In the genomic region with DNA sequence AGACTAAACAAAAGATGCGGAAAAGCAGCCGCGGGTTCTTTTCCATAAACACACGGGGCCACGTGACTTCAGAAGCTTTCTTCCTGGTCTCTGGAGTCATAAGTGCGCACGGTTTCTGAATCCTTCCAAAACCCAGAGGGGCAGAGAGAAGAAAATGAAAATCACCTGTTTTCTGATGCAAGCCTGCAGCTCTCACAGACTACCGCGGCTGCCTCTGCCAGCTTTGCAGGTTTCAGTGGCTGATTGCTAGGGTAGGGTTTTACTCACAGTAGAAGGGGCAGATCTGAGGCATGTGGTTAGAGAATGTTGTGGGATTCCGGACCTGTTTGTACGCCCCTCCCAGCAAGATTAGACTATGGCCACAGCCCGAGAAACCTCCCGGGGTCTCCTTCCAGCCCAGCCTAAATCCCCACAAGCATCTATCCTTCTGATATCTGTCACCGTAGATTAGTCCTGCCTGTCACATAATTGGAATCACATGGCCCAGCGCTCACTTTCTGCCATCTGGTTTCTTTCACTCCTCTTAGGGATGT, we compare ENCODE assay signal across 10 mouse cellular contexts. TPM values are rescaled to one million over a fixed set of nuclear protein-coding genes. Genes with fewer than 3 reads are reported as not detected.
DNase-seq lines count a peak whose midpoint lies in the region; ATAC-seq and TF ChIP-seq lines count a peak whose summit lies in the region.
"Had no signal": no experiment of that assay in that cellular context is flagged by ENCODE, and none has a peak within 500 bp of the region (broad histone marks: within the 10 kb centered on the region; RNA-seq: fewer than 3 reads in every experiment).

No protein-coding gene starts in this region.

- ATAC-seq in embryonic facial prominence, embryonic 11.5 days (replicated peaks; ENCODE audit: insufficient number of reproducible peaks, low FRiP score, low TSS enrichment, low read depth): peak; percentile 58

- H3K9me3 ChIP-seq in heart, embryonic 10.5 days: no peaks in the 10 kb centered on the region
- H3K9me3 ChIP-seq in embryonic facial prominence, embryonic 11.5 days (replicated peaks; ENCODE audit: control insufficient read depth, low read length): no peaks in the 10 kb centered on the region

- H3ac ChIP-seq in myocyte (ENCODE audit: control insufficient read depth, insufficient read length): no peak overlapping the region

- no peak for TF ChIP-seq POLR2A in myocyte (IDR thresholded peaks at IDR 0.05; ENCODE audit: insufficient read length, low read depth)

- DNase-seq in heart, embryonic 10.5 days (ENCODE audit: low spot score): no peak
- DNase-seq in heart, postnatal 14 days: no peak
- DNase-seq in embryonic facial prominence, embryonic 11.5 days (ENCODE audit: low spot score): peak; percentile 90
- DNase-seq in hindlimb bud, embryonic 11.5 days (ENCODE audit: extremely low spot score, low read depth, low spot score): peak; percentile 76
- no peak for DNase-seq in thymus, postnatal 25 days
- no peak for DNase-seq in spleen, postnatal 36 days (ENCODE audit: low spot score in 2 of 2)
- no peak for DNase-seq in right cerebral cortex, postnatal 25 days
- DNase-seq: kidney, postnatal 25 days; lung, adult 18-20 months had no signal

- H3K9ac ChIP-seq in embryonic facial prominence, embryonic 11.5 days (replicated peaks; ENCODE audit: low read length): no peak overlapping the region

- H3K27me3 ChIP-seq in heart, embryonic 10.5 days (ENCODE audit: insufficient read depth, poor library complexity, severe bottlenecking): no peaks in the 10 kb centered on the region
- no peaks in the 10 kb centered on the region for H3K27me3 ChIP-seq in embryonic facial prominence, embryonic 11.5 days (ENCODE audit: control insufficient read depth, insufficient read depth, low read length)
- no peaks in the 10 kb centered on the region for H3K27me3 ChIP-seq in myocyte (ENCODE audit: control insufficient read depth, insufficient read depth, insufficient read length)

- peak overlapping the region; percentile 7; the same call in 1 of the 2 replicates for H3K4me2 ChIP-seq in embryonic facial prominence, embryonic 11.5 days (ENCODE audit: low read depth, low read length)
- H3K4me2 ChIP-seq in myocyte (ENCODE audit: low read depth): peak overlapping the region; percentile 15

- intact Hi-C loops in heart, postnatal 14 days (cut with DNase I): no loop called here

- WGBS in heart, embryonic 10.5 days: 39% methylated on average over 15 of the region's 15 CpGs
- WGBS in embryonic facial prominence, embryonic 11.5 days: 13% methylated on average over 15 of the region's 15 CpGs

- no peaks in the 10 kb centered on the region for H3K79me2 ChIP-seq in myocyte (ENCODE audit: control insufficient read depth, insufficient read depth)

- no peaks in the 10 kb centered on the region for H3K36me3 ChIP-seq in heart, embryonic 10.5 days
- H3K36me3 ChIP-seq in embryonic facial prominence, embryonic 11.5 days (replicated peaks; ENCODE audit: control insufficient read depth, insufficient read depth, low read depth, low read length): no peaks in the 10 kb centered on the region
- H3K36me3 ChIP-seq in myocyte (ENCODE audit: control insufficient read depth, insufficient read depth): no peaks in the 10 kb centered on the region

- no peak overlapping the region for H3K4me3 ChIP-seq in heart, embryonic 10.5 days
- H3K4me3 ChIP-seq in embryonic facial prominence, embryonic 11.5 days (ENCODE audit: low read depth, low read length): no peak overlapping the region
- H3K4me3 ChIP-seq in myocyte: no peak overlapping the region

- peaks cover 9% of the 10 kb centered on the region; the same call in 1 of the 2 replicates for H3K4me1 ChIP-seq in heart, embryonic 10.5 days
- H3K4me1 ChIP-seq in embryonic facial prominence, embryonic 11.5 days (ENCODE audit: control insufficient read depth, insufficient read depth, low read length): no peaks in the 10 kb centered on the region

- peak overlapping the region; percentile 17; the same call in 1 of the 2 replicates for H3K27ac ChIP-seq in heart, embryonic 10.5 days
- H3K27ac ChIP-seq in embryonic facial prominence, embryonic 11.5 days (replicated peaks; ENCODE audit: low read depth, low read length): peak overlapping the region; percentile 88

TF ChIP-seq in myocyte, 11 proteins besides CTCF, POLR2A, EP300 and RAD21:
- no peak for TF ChIP-seq TCF12 (IDR thresholded peaks at IDR 0.05; ENCODE audit: insufficient read depth, poor library complexity, severe bottlenecking)
- TF ChIP-seq MYOD1 (IDR thresholded peaks at IDR 0.05; ENCODE audit: control insufficient read depth in 1 of 3, insufficient read length in 2 of 3, low read depth in 2 of 3): no peak
- TF ChIP-seq REST (IDR thresholded peaks at IDR 0.05; ENCODE audit: insufficient read depth, insufficient read length): no peak
- no peak for TF ChIP-seq POLR2AphosphoS2 (IDR thresholded peaks at IDR 0.05; ENCODE audit: insufficient read length, low read depth)
- no peak for TF ChIP-seq TCF3 (IDR thresholded peaks at IDR 0.05; ENCODE audit: insufficient read length, low read depth)
- no peak for TF ChIP-seq MAX (IDR thresholded peaks at IDR 0.05; ENCODE audit: low read depth)
- peak in 1 of 3 experiments; percentile 26 for TF ChIP-seq MYOG (IDR thresholded peaks at IDR 0.05; ENCODE audit: control insufficient read depth in 1 of 3, insufficient read depth in 1 of 3, insufficient read length in 2 of 3, low read depth in 2 of 3)
- no peak for TF ChIP-seq SRF (IDR thresholded peaks at IDR 0.05; ENCODE audit: control insufficient read depth, insufficient read length, low read depth)
- TF ChIP-seq CEBPB (IDR thresholded peaks at IDR 0.05; ENCODE audit: insufficient read depth, poor library complexity, severe bottlenecking): no peak
- no peak for TF ChIP-seq E2F4 (IDR thresholded peaks at IDR 0.05; ENCODE audit: insufficient read depth)
- TF ChIP-seq USF1 (IDR thresholded peaks at IDR 0.05; ENCODE audit: low read depth): peak; percentile 23

RNA-seq across cellular contexts. Expression of gene Prex1, which starts 21.9 kb away (rescaled TPM):
- 10.9 and 13.2 TPM in 2 replicates for polyA plus RNA-seq in heart, embryonic 10.5 days (2016; fragmentation: Nextera tagmentation; extraction: Ambion mirVana)
- 10 to 100 TPM; 10.7 to 11.9 TPM for total RNA-seq in heart, postnatal 14 days (2021)
- polyA plus RNA-seq in embryonic facial prominence, embryonic 11.5 days (2014; fragmentation: Nextera tagmentation; extraction: Ambion mirVana): 15.5 and 21.7 TPM in 2 replicates
- polyA plus RNA-seq in myocyte (2012; fragmentation: generic; extraction: Trizol): 0.17 TPM

RNA-seq across cellular contexts. Expression of gene Trp53rkb, which starts 56.8 kb away (rescaled TPM):
- polyA plus RNA-seq in heart, embryonic 10.5 days (2016; fragmentation: Nextera tagmentation; extraction: Ambion mirVana): 8.0 and 13.3 TPM in 2 replicates
- 1 to 10 TPM; 2.8 to 3.1 TPM for total RNA-seq in heart, postnatal 14 days (2021)
- 8.9 and 10.3 TPM in 2 replicates for polyA plus RNA-seq in embryonic facial prominence, embryonic 11.5 days (2014; fragmentation: Nextera tagmentation; extraction: Ambion mirVana)
- polyA plus RNA-seq in myocyte (2012; fragmentation: generic; extraction: Trizol): 4.7 TPM

Comparison
In these comparisons a context has a peak if more than half of its experiments do, and no peak if none do; other contexts are left out.
1. DNase-seq: peak in embryonic facial prominence, embryonic 11.5 days (single experiment) and hindlimb bud, embryonic 11.5 days (single experiment); none in heart, embryonic 10.5 days (single experiment), heart, postnatal 14 days (0 of 2), thymus, postnatal 25 days (single experiment), spleen, postnatal 36 days (0 of 2) and right cerebral cortex, postnatal 25 days (single experiment).
2. RNA of gene Prex1, which starts 21.9 kb away (polyA plus RNA-seq): 15.5 to 21.7 TPM in embryonic facial prominence, embryonic 11.5 days and 10.9 to 13.2 TPM in heart, embryonic 10.5 days; 0.17 TPM in myocyte (single experiment); every median in the first group is over 10 times any median in the second.